Mouse (Mus musculus) T-cell, adult 2 months (primary cell): Measurements from ENCODE around the gene Cmtm8.

Source experiments
- DNase-seq: peaks from one replicate; pipeline ENCODE4 v3.0.0; 2022; ENCODE audit warnings: low spot score

Gene Cmtm8

GRCm38 (mm10) chr9:114787134-114787533 lies 56.8 kb downstream of the Cmtm8 start:
- no peak for DNase-seq

- no peak for DNase-seq
Observed at GRCm38 (mm10) chr9:114785432-114786125, 58.4 kb downstream of the Cmtm8 start.

- peak; percentile 59 for DNase-seq
Observed at GRCm38 (mm10) chr9:114781526-114782212, 62.3 kb downstream of the Cmtm8 start, which contains the start of gene Cmtm7. Gene Cmtm7 (minus strand): TSS chr9:114781856.

GRCm38 (mm10) chr9:114780746-114781525 lies 63.0 kb downstream of the Cmtm8 start:
- peak; percentile 49 for DNase-seq

GRCm38 (mm10) chr9:114779984-114780745 lies 63.8 kb downstream of the Cmtm8 start:
- no peak for DNase-seq

GRCm38 (mm10) chr9:114778877-114779276 lies 65.1 kb downstream of the Cmtm8 start:
- no peak for DNase-seq

- no peak for DNase-seq
Observed at GRCm38 (mm10) chr9:114778047-114778390, 65.9 kb downstream of the Cmtm8 start.

GRCm38 (mm10) chr9:114777178-114778046 lies 66.5 kb downstream of the Cmtm8 start:
- no peak for DNase-seq

- no peak for DNase-seq
Observed at GRCm38 (mm10) chr9:114776361-114776760, 67.6 kb downstream of the Cmtm8 start.

GRCm38 (mm10) chr9:114775272-114775671 lies 68.7 kb downstream of the Cmtm8 start:
- DNase-seq = no peak

- DNase-seq = no peak
Observed at GRCm38 (mm10) chr9:114774629-114775028, 69.3 kb downstream of the Cmtm8 start.

- no peak for DNase-seq
Observed at GRCm38 (mm10) chr9:114771565-114771964, 72.4 kb downstream of the Cmtm8 start.

- DNase-seq = peak; percentile 58
Observed at GRCm38 (mm10) chr9:114770224-114770623, 73.7 kb downstream of the Cmtm8 start.

GRCm38 (mm10) chr9:114768066-114768465 lies 75.9 kb downstream of the Cmtm8 start:
- DNase-seq = no peak

GRCm38 (mm10) chr9:114767507-114767906 lies 76.4 kb downstream of the Cmtm8 start:
- DNase-seq = no peak

- DNase-seq = no peak
Observed at GRCm38 (mm10) chr9:114767030-114767429, 76.9 kb downstream of the Cmtm8 start.

- DNase-seq = peak; percentile 43
Observed at GRCm38 (mm10) chr9:114763341-114763740, 80.6 kb downstream of the Cmtm8 start.

- no peak for DNase-seq
Observed at GRCm38 (mm10) chr9:114761848-114762247, 82.1 kb downstream of the Cmtm8 start.

- no peak for DNase-seq
Observed at GRCm38 (mm10) chr9:114760353-114760752, 83.6 kb downstream of the Cmtm8 start.

- no peak for DNase-seq
Observed at GRCm38 (mm10) chr9:114759886-114760285, 84.1 kb downstream of the Cmtm8 start.

GRCm38 (mm10) chr9:114758801-114759200 lies 85.2 kb downstream of the Cmtm8 start:
- DNase-seq = no peak
